Mouse (Mus musculus) gonadal fat pad, adult 2 months (tissue): ENCODE measurements around the gene Elp6. TPM values are rescaled to one million over a fixed set of nuclear protein-coding genes. Genes with fewer than 3 reads are reported as not detected.

Experiments used
- DNase-seq: peaks from one replicate; pipeline ENCODE4 v3.0.0-alpha.2; 2012; ENCODE audit warnings: low read depth
- polyA plus RNA-seq: library from polyadenylated mRNA; depleted of rRNA; stranded (reverse); fragments of >200 nt; gene quantifications from 2 replicates; pipeline ENCODE4 v1.2.3, GENCODE M21; 2012; rRNA removed

Elp6 gene
- polyA plus RNA-seq, 1 experiment = 14.3 TPM

- no peak for DNase-seq
Measured at GRCm38 (mm10) chr9:110358341-110358740, 53.4 kb downstream of the Elp6 start.

- no peak for DNase-seq
Measured at GRCm38 (mm10) chr9:110361299-110361698, 56.3 kb downstream of the Elp6 start.

- DNase-seq = no peak
Measured at GRCm38 (mm10) chr9:110362337-110362736, 57.4 kb downstream of the Elp6 start.

GRCm38 (mm10) chr9:110366746-110367145 is 61.8 kb downstream of the Elp6 start:
- no peak for DNase-seq

GRCm38 (mm10) chr9:110369860-110370259 is 64.9 kb downstream of the Elp6 start:
- DNase-seq = no peak

Other genes starting within 250 kb of the Elp6 start
- 13.1 and 18.2 TPM in 2 replicates for gene Smarcc1, start 187.5 kb upstream of the Elp6 start, polyA plus RNA-seq
- gene Dhx30, start 187.3 kb upstream of the Elp6 start, polyA plus RNA-seq = 55.6 and 66.5 TPM in 2 replicates
- 1.0 TPM in 2 replicates for gene Cspg5, start 61.4 kb upstream of the Elp6 start, polyA plus RNA-seq
- gene Scap, start 28.1 kb downstream of the Elp6 start, polyA plus RNA-seq = 37.9 and 50.3 TPM in 2 replicates
- 15.0 and 24.1 TPM in 2 replicates for gene Ptpn23, start 103.0 kb downstream of the Elp6 start, polyA plus RNA-seq
- 0.10 and 0.23 TPM in 2 replicates for gene Ngp, start 114.6 kb downstream of the Elp6 start, polyA plus RNA-seq
- 13.4 and 14.7 TPM in 2 replicates for gene Klhl18, start 171.5 kb downstream of the Elp6 start, polyA plus RNA-seq
- 2.0 and 2.9 TPM in 2 replicates for gene Kif9, start 171.8 kb downstream of the Elp6 start, polyA plus RNA-seq
- gene Setd2, start 227.4 kb downstream of the Elp6 start, polyA plus RNA-seq = 33.1 and 38.8 TPM in 2 replicates